Mouse (Mus musculus): ENCODE measurements around the gene Mitf.

GRCm38 (mm10) chr6:98015066-98015465 is 208.2 kb downstream of the Mitf start:
- TF ChIP-seq CTCF (IDR thresholded peaks at IDR 0.05; ENCODE audit: insufficient read depth, low read depth, low read length) = no peak
- no peak for TF ChIP-seq POLR2A (IDR thresholded peaks at IDR 0.05; ENCODE audit: insufficient read depth, low read depth, low read length)
